Mouse (Mus musculus): ENCODE measurements around the gene Spata32.

Gene Spata32

DNA sequence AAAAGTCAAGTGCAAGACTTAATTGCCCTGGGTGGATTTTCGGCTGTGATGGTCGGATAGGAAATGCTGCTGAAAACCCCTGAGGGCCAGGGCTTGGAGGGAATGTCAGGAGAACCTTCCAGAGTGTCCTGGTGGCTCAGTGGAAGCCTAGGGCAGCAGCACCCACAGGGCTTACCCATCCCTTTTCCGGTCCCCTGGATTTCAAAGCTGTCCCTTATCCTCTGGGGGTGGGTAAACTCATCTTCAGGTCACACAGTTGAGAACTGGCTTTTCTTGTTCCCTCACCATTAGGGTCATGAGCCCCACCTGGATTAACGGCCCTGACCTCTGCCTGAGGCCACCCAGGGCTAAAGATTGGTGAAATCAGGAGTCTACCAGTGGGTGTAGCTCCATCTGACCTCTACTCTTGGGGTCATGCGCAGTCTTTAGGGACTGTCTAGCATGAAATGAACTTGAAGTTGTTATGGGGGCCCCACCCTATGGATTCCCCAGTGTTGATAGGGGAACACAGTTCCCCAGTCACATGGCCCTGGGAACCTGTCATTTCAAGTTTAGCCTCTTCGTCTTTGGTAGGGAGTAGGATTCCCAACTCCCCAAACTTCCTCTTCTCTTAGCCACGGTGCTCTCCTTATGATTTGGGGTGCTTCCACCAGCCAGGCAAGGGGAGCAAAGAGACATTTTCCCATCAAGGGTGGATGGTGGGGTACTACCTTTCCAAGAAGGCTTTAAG is 45.0 kb downstream of the Spata32 start:
- no peak for DNase-seq

DNA sequence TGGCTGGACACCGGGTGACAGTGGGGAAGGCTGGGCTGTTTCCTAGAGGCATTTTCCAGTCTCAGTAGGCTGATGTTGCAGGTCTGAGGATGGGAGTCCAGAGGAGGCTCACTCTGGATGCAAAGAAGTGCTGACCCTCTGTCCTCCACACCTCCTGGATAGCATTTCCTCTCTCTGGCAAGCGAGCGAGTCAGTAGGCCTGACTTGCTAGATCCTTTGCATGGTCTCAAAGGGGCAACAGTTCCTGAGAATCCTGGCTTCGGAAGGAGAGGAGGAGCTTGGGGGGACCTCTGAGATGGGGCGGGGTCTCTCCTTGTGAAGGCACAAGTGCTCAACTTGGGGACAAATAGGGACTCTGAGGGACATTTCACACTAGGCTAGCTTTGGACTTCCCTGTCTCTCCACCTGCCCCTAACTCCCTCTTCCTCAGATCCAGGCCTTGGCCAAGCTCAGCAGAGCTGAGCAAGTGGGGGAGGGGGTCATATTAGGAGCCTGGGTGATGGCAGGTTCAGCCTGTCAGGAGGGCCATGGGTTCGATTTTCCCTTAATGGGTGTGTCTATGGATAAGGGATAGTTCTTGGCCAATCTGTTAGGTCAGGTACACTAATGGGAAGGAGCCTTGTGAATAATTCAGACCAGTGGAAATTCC is 45.7 kb downstream of the Spata32 start:
- no peak for DNase-seq

DNA sequence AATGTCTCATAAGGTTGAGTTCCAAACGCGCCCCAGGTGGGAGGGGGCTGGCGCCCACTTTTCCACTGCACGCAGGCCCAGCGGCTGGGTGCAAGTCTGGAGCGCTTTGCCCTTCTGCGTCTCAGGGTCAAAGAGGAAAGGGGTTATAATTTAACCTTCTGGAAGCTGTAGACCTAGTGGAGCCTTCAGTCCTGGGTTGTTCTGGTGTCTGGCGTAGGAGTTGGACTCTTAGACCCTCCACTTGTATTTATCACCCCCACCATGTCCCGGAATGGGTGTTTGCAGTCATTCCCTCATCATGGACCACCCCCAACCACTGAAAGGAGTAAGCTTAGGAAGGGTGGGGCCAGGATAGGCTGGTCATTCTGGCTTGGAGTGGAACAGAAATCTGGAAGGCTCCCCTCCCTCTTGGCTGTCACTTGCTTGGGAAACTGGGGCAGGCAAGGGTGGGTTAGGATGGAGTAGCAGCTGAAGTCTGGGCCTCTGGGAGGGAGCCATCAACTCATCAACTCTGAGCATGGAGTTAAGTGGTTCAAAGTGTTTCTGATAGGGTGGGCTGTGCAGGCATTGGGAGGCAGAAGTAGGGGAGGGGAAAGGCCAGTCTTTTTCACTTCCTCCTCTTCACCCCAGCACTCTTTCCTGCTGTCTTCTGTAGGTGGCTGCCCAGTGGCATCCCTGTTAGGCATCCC is 46.4 kb downstream of the Spata32 start:
- DNase-seq: peak in 1 of 2 experiments; percentile 34

DNA sequence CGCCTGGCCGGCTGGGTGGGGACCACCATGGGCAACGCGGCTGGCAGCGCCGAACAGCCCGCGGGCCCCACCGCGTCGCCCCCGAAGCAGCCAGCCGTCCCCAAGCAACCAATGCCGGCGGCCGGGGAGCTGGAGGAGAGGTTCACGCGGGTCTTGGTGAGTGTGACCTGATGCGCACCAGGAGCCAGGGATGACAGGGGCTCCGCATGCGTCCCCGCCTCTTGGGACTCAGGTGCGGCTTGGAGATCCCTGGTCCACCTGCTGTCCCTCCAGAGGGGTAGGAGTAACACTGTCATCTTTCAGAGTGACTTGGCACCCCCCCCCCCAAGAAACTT is 47.0 kb downstream of the Spata32 start:
- peak in 1 of 2 experiments; percentile 61 for DNase-seq

DNA sequence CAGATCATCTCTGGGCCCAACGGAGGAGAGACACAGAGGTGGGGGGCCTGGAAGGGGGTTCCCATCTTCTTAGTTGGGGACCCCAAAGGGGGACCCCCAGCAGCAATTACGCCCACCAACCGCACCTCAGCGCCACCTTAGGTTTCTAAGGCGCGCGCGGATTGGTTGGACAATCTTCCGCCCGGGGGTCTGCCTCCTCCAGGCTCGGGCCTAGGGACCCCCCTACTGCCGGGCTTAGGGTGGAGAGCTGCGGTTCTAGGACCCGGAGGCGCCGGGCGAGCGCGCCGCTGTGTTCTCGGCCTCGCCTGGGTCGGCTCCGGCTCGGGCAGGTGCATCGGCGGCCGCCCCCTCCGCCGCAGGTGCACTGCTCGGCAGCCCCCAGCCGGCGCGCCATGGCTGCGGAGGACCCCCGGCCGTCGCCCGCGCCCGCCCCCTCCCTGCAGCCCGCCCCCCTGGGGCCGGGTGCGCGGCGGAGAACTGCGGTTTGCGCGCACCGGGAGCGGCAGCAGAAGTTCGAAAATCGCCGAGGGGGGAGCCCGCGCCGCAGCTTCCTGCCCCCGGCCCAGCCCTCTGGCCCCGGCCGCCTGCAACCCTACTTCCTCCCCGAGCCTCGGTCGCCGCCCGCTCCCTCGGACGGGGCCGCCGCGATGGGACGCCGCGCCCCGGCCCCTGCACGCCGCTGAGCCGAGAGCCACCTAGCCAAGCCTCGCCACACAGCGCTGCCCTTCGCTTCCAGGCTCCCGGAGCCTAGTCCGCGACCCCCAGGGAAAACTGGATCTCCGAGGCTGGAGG is 47.5 kb downstream of the Spata32 start, which contains the start of gene Fmnl1:
Gene Fmnl1 (plus strand): TSS at position 614 of the 792 bp plus-strand sequence.
- DNase-seq: peak; percentile 72 to 76

DNA sequence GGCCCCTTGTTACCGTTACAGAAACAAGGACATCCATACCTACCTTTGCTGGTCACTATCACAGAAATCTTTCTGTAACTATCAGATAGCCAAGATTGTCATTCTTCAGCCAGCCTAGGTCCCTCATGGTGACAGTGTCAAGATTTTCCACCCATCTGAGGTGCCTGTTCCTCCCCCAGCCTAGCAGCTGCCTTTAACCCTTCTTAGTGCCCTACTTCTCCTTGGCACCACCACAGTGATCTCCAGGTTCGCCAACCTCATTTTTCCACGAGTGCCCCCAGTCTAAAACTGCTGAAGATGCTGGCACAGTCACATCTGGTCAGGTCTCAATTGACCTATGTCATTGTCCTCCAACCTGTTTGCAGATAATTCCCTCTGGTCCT is 48.1 kb downstream of the Spata32 start:
- DNase-seq: no peak

DNA sequence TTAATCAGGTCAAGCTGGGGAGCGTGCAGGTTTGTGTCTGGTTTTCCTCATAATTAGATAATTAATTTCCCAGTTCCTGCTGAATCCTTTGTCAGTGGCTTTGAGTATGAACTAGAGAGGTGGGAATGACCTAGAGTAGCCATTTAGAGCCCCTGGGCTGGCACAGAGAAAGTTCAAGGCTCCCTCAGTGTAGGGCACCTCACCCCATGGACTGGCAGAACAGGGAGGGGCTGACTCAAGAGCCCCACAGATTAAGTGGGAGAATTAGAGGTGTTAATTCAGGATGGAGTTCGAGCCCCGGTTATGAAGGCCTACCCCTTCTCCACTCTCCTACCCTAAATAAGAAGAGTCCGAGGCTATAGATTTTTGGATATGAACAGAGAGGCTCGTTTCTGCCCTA is 48.6 kb downstream of the Spata32 start:
- no peak for DNase-seq

DNA sequence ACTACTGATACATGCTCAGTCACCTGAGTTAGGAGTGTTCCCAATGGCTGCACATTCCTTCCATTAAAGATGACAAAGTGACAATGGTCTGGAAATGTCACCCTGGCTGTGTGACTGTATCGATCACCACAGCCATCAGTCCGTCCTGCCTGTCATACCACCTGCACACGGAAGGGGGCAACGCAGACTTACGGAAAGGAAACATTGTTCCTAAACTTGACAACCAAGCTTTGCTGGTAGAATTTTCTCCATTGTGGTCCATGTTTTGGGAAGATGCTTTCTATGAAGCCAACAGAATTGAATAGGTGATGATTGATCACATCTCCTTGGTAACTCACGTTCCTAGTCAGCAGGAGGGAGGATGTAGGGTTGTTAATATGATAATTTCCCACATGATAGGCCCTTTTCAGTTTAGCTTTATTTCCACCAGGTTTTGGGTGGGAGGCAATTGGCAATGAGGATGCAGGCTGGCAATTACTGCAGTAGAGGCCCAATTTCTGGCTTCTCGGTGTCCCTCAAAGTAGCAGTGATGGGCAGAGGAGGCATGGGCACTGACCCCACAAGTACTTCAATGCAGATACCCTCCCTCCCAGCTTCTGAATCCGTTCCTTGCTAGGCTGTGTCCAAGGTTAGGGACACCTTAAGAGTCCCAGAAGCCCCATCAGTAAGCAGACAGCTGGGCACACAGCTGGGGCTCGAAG is 49.4 kb downstream of the Spata32 start:
- DNase-seq: peak; percentile 82 to 90

DNA sequence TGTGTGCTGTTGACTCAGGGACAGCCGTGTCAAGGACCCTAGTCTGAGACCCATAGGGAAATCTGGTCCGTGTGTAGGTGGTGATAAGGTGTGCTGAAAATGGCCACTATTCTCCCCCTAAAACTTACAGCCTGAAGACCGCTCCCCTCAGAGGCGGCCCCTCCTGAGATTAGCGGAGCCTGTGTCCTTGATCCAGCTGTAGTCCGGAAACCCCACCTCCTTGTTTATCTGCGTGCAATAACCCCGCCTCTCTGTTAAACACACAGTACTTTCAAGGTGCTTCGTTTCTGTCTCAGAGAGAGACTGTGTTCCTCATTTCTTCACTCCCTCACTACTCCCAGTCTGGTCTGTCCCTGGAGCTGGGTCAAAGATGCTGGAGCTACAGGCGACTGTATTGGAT is 53.8 kb downstream of the Spata32 start:
- DNase-seq: no peak

DNA sequence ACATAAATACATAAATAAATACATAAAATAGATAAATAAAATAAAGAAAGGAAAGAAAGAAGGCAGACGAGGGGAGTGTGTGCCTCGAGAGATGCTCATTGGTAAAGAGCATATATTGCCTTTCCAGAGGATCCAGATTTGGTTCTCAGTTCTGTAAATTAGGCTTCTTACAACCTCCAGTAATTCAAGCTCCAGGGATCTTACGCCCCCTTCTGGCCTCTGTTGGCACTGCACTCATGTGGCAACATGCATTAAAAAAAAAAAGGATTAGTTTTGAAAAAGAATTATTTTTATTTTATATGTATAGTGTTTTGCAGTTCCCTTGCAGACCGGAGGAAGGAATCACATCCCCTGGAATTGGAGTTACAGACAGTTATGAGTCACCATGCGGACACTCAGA is 56.1 kb downstream of the Spata32 start:
- peak in 1 of 2 experiments; percentile 47 for DNase-seq

DNA sequence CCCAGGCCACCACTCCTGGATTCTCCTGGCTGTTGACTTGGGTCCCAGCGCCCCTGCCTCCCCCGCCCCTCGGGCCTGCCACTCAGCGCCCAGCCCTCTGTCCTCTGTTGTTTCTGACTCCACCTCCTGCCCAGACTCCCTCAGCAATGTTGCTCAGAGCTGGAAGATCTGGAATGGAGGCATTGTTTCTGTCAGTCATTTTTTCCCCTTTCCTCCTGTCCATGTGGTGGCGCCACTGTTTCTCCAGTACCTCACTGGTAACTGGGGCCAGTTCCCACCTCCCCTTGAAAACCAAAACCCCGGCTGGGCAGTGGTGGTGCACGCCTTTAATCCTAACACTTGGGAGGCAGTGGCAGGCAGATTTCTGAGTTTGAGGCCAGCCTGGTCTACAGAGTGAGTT is 56.8 kb downstream of the Spata32 start:
- DNase-seq: no peak

DNA sequence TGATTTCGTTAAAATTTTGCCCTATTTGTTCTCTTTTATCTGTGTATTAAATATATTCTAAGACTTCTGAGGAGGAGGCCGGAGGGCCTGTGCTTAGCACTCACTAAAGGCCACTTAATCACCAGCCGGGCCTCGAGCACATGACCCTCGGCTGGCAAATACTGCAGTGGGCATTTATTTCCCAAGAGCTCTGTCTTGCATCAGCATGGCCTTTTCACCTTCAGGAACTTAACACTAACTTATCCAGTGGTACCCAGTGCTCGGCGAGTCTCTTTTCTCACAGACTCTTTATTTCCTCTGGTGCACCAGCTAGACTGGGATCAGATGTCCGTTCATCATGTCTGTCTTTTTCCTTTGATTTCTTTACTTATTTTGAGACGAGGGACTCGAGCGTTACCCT is 57.5 kb downstream of the Spata32 start:
- DNase-seq: no peak

DNA sequence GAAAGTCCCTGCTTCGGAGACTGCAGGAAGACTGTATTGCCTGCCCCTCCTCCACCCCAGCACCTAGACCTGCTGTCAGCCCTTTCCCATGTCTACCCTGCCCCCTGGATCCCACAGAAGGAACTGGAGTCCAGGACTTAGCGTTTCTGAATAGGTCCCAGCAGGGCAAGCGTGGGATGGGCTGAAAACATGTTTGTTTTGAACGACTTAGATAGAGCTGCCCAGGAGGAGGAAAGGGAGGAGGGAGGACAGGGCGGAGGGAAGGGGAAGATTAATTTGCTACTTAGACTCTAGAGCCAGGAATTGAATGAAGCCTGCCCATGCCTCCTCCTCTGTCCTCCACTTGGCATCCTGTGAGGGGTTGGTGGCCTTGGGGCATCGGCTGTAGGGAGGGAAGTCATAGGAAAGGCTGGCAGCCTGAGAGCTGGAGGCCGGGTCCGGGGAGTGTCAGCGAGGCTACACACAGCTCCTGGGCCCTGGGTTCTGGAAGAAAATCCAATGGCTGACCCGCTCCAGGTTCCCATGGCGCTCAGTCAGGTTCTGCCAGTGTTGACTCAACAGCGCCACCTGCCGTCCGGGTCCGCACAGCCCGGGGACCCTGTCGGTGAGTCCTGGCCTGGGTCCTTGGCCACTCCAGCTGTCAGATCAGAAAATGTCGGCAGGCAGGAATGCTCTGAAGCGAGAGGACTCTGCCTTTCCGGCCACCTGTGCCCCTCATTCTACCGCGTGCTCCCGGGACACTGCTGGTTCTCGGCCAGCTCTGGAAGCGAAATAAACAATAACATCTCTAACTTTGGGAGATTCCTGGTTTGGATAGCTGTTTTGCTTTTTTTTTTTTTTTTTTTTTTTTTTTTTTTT is 59.4 kb downstream of the Spata32 start:
- peak; percentile 99 for DNase-seq
